Mouse (Mus musculus) lung, postnatal 25 days (tissue): ENCODE measurements around the gene Cpne4.

Source experiments
- DNase-seq: peaks from one replicate; pipeline ENCODE4 v3.0.0; 2022; ENCODE audit warnings: low spot score

The Cpne4 gene

GRCm38 (mm10) chr9:105046014-105046413, 498.9 kb downstream of the Cpne4 start:
- no peak for DNase-seq

GRCm38 (mm10) chr9:105048351-105048750, 501.3 kb downstream of the Cpne4 start:
- no peak for DNase-seq

- DNase-seq: no peak
Observed at GRCm38 (mm10) chr9:105049636-105050035, 502.6 kb downstream of the Cpne4 start.

GRCm38 (mm10) chr9:105050257-105050656, 503.2 kb downstream of the Cpne4 start:
- DNase-seq: no peak

- DNase-seq: peak; percentile 77
Observed at GRCm38 (mm10) chr9:105053147-105053557, 506.1 kb downstream of the Cpne4 start, which contains the start of gene Mrpl3. TSS of gene Mrpl3 (plus strand) at chr9:105053239.

- no peak for DNase-seq
Observed at GRCm38 (mm10) chr9:105053812-105054211, 506.7 kb downstream of the Cpne4 start.

GRCm38 (mm10) chr9:105069106-105069505, 522.0 kb downstream of the Cpne4 start:
- DNase-seq: no peak

GRCm38 (mm10) chr9:105072991-105073748, 526.1 kb downstream of the Cpne4 start:
- peak; percentile 57 for DNase-seq

GRCm38 (mm10) chr9:105074851-105075250, 527.8 kb downstream of the Cpne4 start:
- DNase-seq: no peak

- no peak for DNase-seq
Observed at GRCm38 (mm10) chr9:105076756-105077424, 529.8 kb downstream of the Cpne4 start.

- DNase-seq: no peak
Observed at GRCm38 (mm10) chr9:105078460-105078859, 531.4 kb downstream of the Cpne4 start.

GRCm38 (mm10) chr9:105080246-105080645, 533.2 kb downstream of the Cpne4 start:
- no peak for DNase-seq
